Mouse (Mus musculus) small intestine, adult 2 months (tissue): ENCODE results near the gene Shc4.

Experiments
- CTCF ChIP-seq: fragments of 200-500 bp; IDR thresholded peaks from 2 replicates; pipeline ENCODE4 v1.5.1; 2012; ENCODE audit warnings: low read depth, mild to moderate bottlenecking, control low read depth, inconsistent platforms, low read length, moderate library complexity, mixed read lengths; ENCODE audit not compliant: insufficient replicate concordance, insufficient read length; ENCODE audit errors: extremely low read depth
- POLR2A ChIP-seq: fragments of 200-500 bp; IDR thresholded peaks from 2 replicates; pipeline ENCODE4 v1.6.1; 2012; ENCODE audit warnings: low read depth, mild to moderate bottlenecking, control low read depth, inconsistent platforms, low read length, moderate library complexity

GRCm38 (mm10) chr2:125702851-125703250 lies 21.1 kb downstream of the Shc4 start:
- TF ChIP-seq CTCF (no peak), POLR2A (no peak)
